Mouse (Mus musculus) forebrain, embryonic 12.5 days (tissue): ENCODE measurements around the gene Vmn2r80. TPM values are rescaled to one million over a fixed set of nuclear protein-coding genes. Genes with fewer than 3 reads are reported as not detected.

Source experiments
- polyA plus RNA-seq: library from polyadenylated mRNA; unstranded; fragments of >200 nt; fragmentation: Nextera tagmentation; extraction: Ambion mirVana; gene quantifications from 2 replicates; pipeline ENCODE4 v1.2.1, GENCODE M21; 2016

Gene Vmn2r80
- polyA plus RNA-seq, 1 experiment from 2014 or later = not detected

Other genes with a start within 250 kb of the Vmn2r80 start
- 0.12 TPM in 1 of 2 replicates, not detected in the other for gene Olfr1354, start 235.6 kb upstream of the Vmn2r80 start, polyA plus RNA-seq
- gene Olfr8, start 198.1 kb upstream of the Vmn2r80 start, polyA plus RNA-seq = not detected in 2 replicates
- gene Olfr1353, start 185.5 kb upstream of the Vmn2r80 start, polyA plus RNA-seq = not detected in 2 replicates
- not detected in 2 replicates for gene Olfr1352, start 167.7 kb upstream of the Vmn2r80 start, polyA plus RNA-seq
- not detected in 2 replicates for gene Olfr1351, start 136.3 kb upstream of the Vmn2r80 start, polyA plus RNA-seq
- gene Olfr57, start 120.0 kb upstream of the Vmn2r80 start, polyA plus RNA-seq = 0.12 and 0.23 TPM in 2 replicates
- gene 2610008E11Rik, start 51.2 kb upstream of the Vmn2r80 start, polyA plus RNA-seq = 45.7 and 47.7 TPM in 2 replicates
- not detected in 2 replicates for gene Vmn2r81, start 98.9 kb downstream of the Vmn2r80 start, polyA plus RNA-seq
- gene Vmn2r82, start 207.8 kb downstream of the Vmn2r80 start, polyA plus RNA-seq = not detected in 2 replicates